Mouse (Mus musculus) adrenal gland, postnatal 36 days (tissue): ENCODE measurements around the gene Olfr1138. TPM values are rescaled to one million over a fixed set of nuclear protein-coding genes. Genes with fewer than 3 reads are reported as not detected.

Experiments
- DNase-seq, 2 experiments: peaks; one replicate each; pipeline ENCODE4 v3.0.0; 2021; ENCODE audit warnings: mixed read lengths in 1 of 2
- long read RNA-seq, 2 experiments: library from polyadenylated mRNA; stranded (forward); transcript quantifications; one replicate each; pipeline ENCODE4 v2.0.0; 2021; ENCODE audit warnings: borderline sequencing depth in 2 of 2
- total RNA-seq, 2 experiments: library from RNA; stranded (reverse); gene quantifications; 2 replicates each; pipeline ENCODE4 v1.2.3; 2021

Olfr1138 gene
- not detected for total RNA-seq
- long read RNA-seq, experiment 1: 0 reads
- long read RNA-seq, experiment 2: 0 reads

- no peak for DNase-seq
These were observed at the start of gene Olfr1138 for GRCm38 (mm10) chr2:87739878-87740277. TSS of gene Olfr1138 (minus strand) at chr2:87739978.

- DNase-seq: no peak
These were observed 39.4 kb upstream of the Olfr1138 start, which contains the start of gene Olfr152 for GRCm38 (mm10) chr2:87779183-87779582. TSS of gene Olfr152 (plus strand) at chr2:87779483.

- no peak for DNase-seq
These were observed 36.4 kb upstream of the Olfr1138 start for GRCm38 (mm10) chr2:87776143-87776542.

GRCm38 (mm10) chr2:87753891-87754290 is 14.1 kb upstream of the Olfr1138 start, which contains the start of gene Olfr1141:
TSS of gene Olfr1141 (minus strand) at chr2:87753991.
- DNase-seq: no peak

GRCm38 (mm10) chr2:87743452-87743851 is 3.7 kb upstream of the Olfr1138 start, which contains the start of gene Olfr1140:
TSS of gene Olfr1140 (plus strand) at chr2:87743752.
- DNase-seq: no peak

- DNase-seq: no peak
These were observed 26.7 kb downstream of the Olfr1138 start, which contains the start of gene Olfr1137 for GRCm38 (mm10) chr2:87713079-87713478. TSS of gene Olfr1137 (minus strand) at chr2:87713179.

GRCm38 (mm10) chr2:87693847-87694246 is 45.9 kb downstream of the Olfr1138 start, which contains the start of gene Olfr1136:
TSS of gene Olfr1136 (minus strand) at chr2:87693947.
- no peak for DNase-seq

Other genes with a start within 250 kb of the Olfr1138 start
- not detected for gene Pramel7, start 242.9 kb downstream of the Olfr1138 start, total RNA-seq
- not detected for gene Pramel6, start 233.4 kb downstream of the Olfr1138 start, total RNA-seq
- gene Olfr153, start 208.2 kb downstream of the Olfr1138 start, total RNA-seq: not detected
- gene Olfr1128, start 194.4 kb downstream of the Olfr1138 start, total RNA-seq: not detected
- not detected for gene Olfr1129, start 166.1 kb downstream of the Olfr1138 start, total RNA-seq
- not detected for gene Olfr1130, start 133.8 kb downstream of the Olfr1138 start, total RNA-seq
- gene Olfr1131, start 112.9 kb downstream of the Olfr1138 start, total RNA-seq: not detected
- not detected for gene Olfr1132, start 102.4 kb downstream of the Olfr1138 start, total RNA-seq
- gene Olfr1133, start 92.6 kb downstream of the Olfr1138 start, total RNA-seq: not detected
- not detected for gene Olfr1134, start 81.5 kb downstream of the Olfr1138 start, total RNA-seq
- gene Olfr1135, start 66.3 kb downstream of the Olfr1138 start, total RNA-seq: not detected
- not detected for gene Olfr1136, start 46.0 kb downstream of the Olfr1138 start, total RNA-seq
- gene Olfr1137, start 26.8 kb downstream of the Olfr1138 start, total RNA-seq: not detected
- gene Olfr1140, start 3.8 kb upstream of the Olfr1138 start, total RNA-seq: not detected
- not detected for gene Olfr1141, start 14.0 kb upstream of the Olfr1138 start, total RNA-seq
- not detected for gene Olfr152, start 39.5 kb upstream of the Olfr1138 start, total RNA-seq
- not detected for gene Olfr1143, start 60.6 kb upstream of the Olfr1138 start, total RNA-seq
- not detected for gene Olfr1145, start 69.8 kb upstream of the Olfr1138 start, total RNA-seq
- not detected for gene Olfr1148, start 90.6 kb upstream of the Olfr1138 start, total RNA-seq
- gene Olfr1150-ps1, start 104.0 kb upstream of the Olfr1138 start, total RNA-seq: not detected
- gene Olfr1151, start 115.9 kb upstream of the Olfr1138 start, total RNA-seq: not detected
- not detected for gene Olfr1152, start 126.5 kb upstream of the Olfr1138 start, total RNA-seq
- not detected for gene Olfr1153, start 155.0 kb upstream of the Olfr1138 start, total RNA-seq
- gene Olfr1154, start 165.2 kb upstream of the Olfr1138 start, total RNA-seq: not detected
- not detected for gene Olfr1155, start 205.2 kb upstream of the Olfr1138 start, total RNA-seq
- gene Olfr1156, start 213.1 kb upstream of the Olfr1138 start, total RNA-seq: not detected
- gene Olfr1157, start 228.3 kb upstream of the Olfr1138 start, total RNA-seq: not detected
- gene Olfr74, start 234.7 kb upstream of the Olfr1138 start, total RNA-seq: not detected